Mouse (Mus musculus) heart, embryonic 11.5 days (tissue): ENCODE data around the gene Ndufa3. TPM values are rescaled to one million over a fixed set of nuclear protein-coding genes. Genes with fewer than 3 reads are reported as not detected.
A peak's percentile ranks its signal among the peaks of the same experiment; 100 is the strongest.

Experiments
- ATAC-seq: fragments of 200-750 bp; cut with Nextera tagmentation; replicated peaks from 2 replicates; pipeline ENCODE4 v1.8.0; 2017; ENCODE audit warnings: moderate library complexity; ENCODE audit not compliant: insufficient number of reproducible peaks, low FRiP score, low TSS enrichment
- H3K27ac ChIP-seq: fragments of 300-500 bp; sonication (generic); 2 replicates; pipeline ENCODE4 v1.5.1; 2014; ENCODE audit warnings: mild to moderate bottlenecking, low read depth, low read length
- H3K27me3 ChIP-seq: fragments of 300-500 bp; sonication (generic); 2 replicates; pipeline ENCODE4 v1.6.1; 2014; ENCODE audit warnings: mild to moderate bottlenecking, low read length, mixed read lengths; ENCODE audit not compliant: control insufficient read depth, insufficient read depth
- H3K36me3 ChIP-seq: fragments of 300-500 bp; sonication (generic); 2 replicates; pipeline ENCODE4 v1.6.1; 2014; ENCODE audit warnings: mild to moderate bottlenecking, low read length, moderate library complexity, mixed read lengths; ENCODE audit not compliant: control insufficient read depth, insufficient read depth
- H3K4me1 ChIP-seq: fragments of 300-500 bp; sonication (generic); 2 replicates; pipeline ENCODE4 v1.6.1; 2014; ENCODE audit warnings: low read length; ENCODE audit not compliant: control insufficient read depth, insufficient read depth
- H3K4me2 ChIP-seq: fragments of 300-500 bp; sonication (generic); 2 replicates; pipeline ENCODE4 v1.6.1; 2014; ENCODE audit warnings: mild to moderate bottlenecking, moderate library complexity
- H3K4me3 ChIP-seq: fragments of 300-500 bp; sonication (generic); 2 replicates; pipeline ENCODE4 v1.5.1; 2014; ENCODE audit warnings: low read depth, low read length
- H3K9ac ChIP-seq: fragments of 300-500 bp; sonication (generic); 2 replicates; pipeline ENCODE4 v1.6.1; 2014; ENCODE audit warnings: mild to moderate bottlenecking, low read depth, low read length, moderate library complexity
- H3K9me3 ChIP-seq: fragments of 300-500 bp; sonication (generic); replicated peaks from 2 replicates; pipeline ENCODE4 v1.6.1; 2016; ENCODE audit warnings: low read length; ENCODE audit not compliant: control insufficient read depth
- WGBS: fragments of 180-500 bp; shearing (Covaris S2); extraction: QIAGEN DNeasy Blood & Tissue Kit; methylation state at CpG from one replicate; pipeline ENCODE4 v1.1.7; 2014; ENCODE audit not compliant: insufficient replicate concordance; 5-methylcytosine and 5-hydroxymethylcytosine counted together
- polyA plus RNA-seq: library from polyadenylated mRNA; unstranded; fragments of >200 nt; fragmentation: Nextera tagmentation; extraction: Ambion mirVana; gene quantifications from 2 replicates; pipeline ENCODE4 v1.2.1, GENCODE M21; 2014

Ndufa3 gene
- polyA plus RNA-seq, 1 experiment from 2014 or later = 642 TPM

GRCm38 (mm10) chr7:3616057-3616388, 1.1 kb upstream of the Ndufa3 start, which contains the start of gene Oscar:
TSS of gene Oscar (minus strand) at chr7:3616157.
- Histone ChIP-seq H3K4me3 (peak within 1 kb of the TSS; percentile 89), H3K27me3 (no peaks in the 10 kb centered on the region), H3K4me2 (peak within 1 kb of the TSS; percentile 17; the same call in 1 of the 2 replicates), H3K27ac (no peak within 1 kb of the TSS), H3K36me3 (peaks cover 11% of the 10 kb centered on the region), H3K4me1 (0 out of 2 replicates have a peak, but pooled peaks cover 2% of the 10 kb centered on the region), H3K9ac (no peak within 1 kb of the TSS), H3K9me3 (no peaks in the 10 kb centered on the region)
- no peak for ATAC-seq
- WGBS = 70% methylated on average over 4 of the region's 4 CpGs

GRCm38 (mm10) chr7:3616389-3617241, 558 bp upstream of the Ndufa3 start:
- H3K4me3 ChIP-seq = peak overlapping the region; percentile 89
- peak overlapping the region; percentile 17; the same call in 1 of the 2 replicates for H3K4me2 ChIP-seq
- 41% methylated on average over 6 of the region's 6 CpGs for WGBS
- peak; percentile 12; the same call in 1 of the 2 replicates for ATAC-seq
- 0 out of 2 replicates have a peak, but pooled peaks cover 2% of the 10 kb centered on the region for H3K4me1 ChIP-seq
- H3K9me3 ChIP-seq = no peaks in the 10 kb centered on the region
- no peak overlapping the region for H3K27ac ChIP-seq
- no peaks in the 10 kb centered on the region for H3K27me3 ChIP-seq
- H3K36me3 ChIP-seq = peaks cover 11% of the 10 kb centered on the region
- H3K9ac ChIP-seq = no peak overlapping the region

- Histone ChIP-seq H3K36me3 (peaks cover 4% of the 10 kb centered on the region), H3K4me1 (peaks cover 12% of the 10 kb centered on the region), H3K27me3 (no peaks in the 10 kb centered on the region), H3K9me3 (no peaks in the 10 kb centered on the region), H3K4me3 (peak overlapping the region; percentile 68), H3K27ac (no peak overlapping the region), H3K9ac (peak overlapping the region; percentile 87), H3K4me2 (peak overlapping the region; percentile 99)
- WGBS = 38% methylated on average over 4 of the region's 4 CpGs
- ATAC-seq = peak; percentile 27; the same call in 1 of the 2 replicates
These were observed 11.9 kb downstream of the Ndufa3 start for GRCm38 (mm10) chr7:3629030-3629429.

GRCm38 (mm10) chr7:3629543-3630477, 12.6 kb downstream of the Ndufa3 start, which contains the start of the genes Tfpt and Prpf31:
TSS of gene Tfpt (minus strand) at chr7:3629929.
TSS of gene Prpf31 (plus strand) at chr7:3629985.
- peaks cover 12% of the 10 kb centered on the region for H3K4me1 ChIP-seq
- WGBS = 1% methylated on average over 47 of the region's 47 CpGs
- no peaks in the 10 kb centered on the region for H3K27me3 ChIP-seq
- peak within 1 kb of the TSS; percentile 99 for H3K4me2 ChIP-seq
- peak within 1 kb of the TSS; percentile 68 for H3K4me3 ChIP-seq
- peak within 1 kb of the TSS; percentile 76 for H3K27ac ChIP-seq
- peak within 1 kb of the TSS; percentile 87 for H3K9ac ChIP-seq
- H3K36me3 ChIP-seq = peaks cover 2% of the 10 kb centered on the region
- no peaks in the 10 kb centered on the region for H3K9me3 ChIP-seq
- peak; percentile 83 for ATAC-seq

- H3K4me2 ChIP-seq = peak overlapping the region; percentile 99
- H3K27me3 ChIP-seq = no peaks in the 10 kb centered on the region
- peak overlapping the region; percentile 68 for H3K4me3 ChIP-seq
- no peaks in the 10 kb centered on the region for H3K9me3 ChIP-seq
- no peak overlapping the region for H3K27ac ChIP-seq
- WGBS = 56% methylated on average over 3 of the region's 3 CpGs
- peaks cover 12% of the 10 kb centered on the region for H3K4me1 ChIP-seq
- no peak for ATAC-seq
- peaks cover 5% of the 10 kb centered on the region for H3K36me3 ChIP-seq
- H3K9ac ChIP-seq = peak overlapping the region; percentile 87
These were observed 13.3 kb downstream of the Ndufa3 start for GRCm38 (mm10) chr7:3630478-3630815.

- no peak overlapping the region for H3K9ac ChIP-seq
- peaks cover 16% of the 10 kb centered on the region; the same call in 1 of the 2 replicates for H3K36me3 ChIP-seq
- peaks cover 23% of the 10 kb centered on the region for H3K4me1 ChIP-seq
- H3K4me3 ChIP-seq = no peak overlapping the region
- H3K27me3 ChIP-seq = no peaks in the 10 kb centered on the region
- 67% methylated on average over 5 of the region's 5 CpGs for WGBS
- H3K4me2 ChIP-seq = no peak overlapping the region
- no peak overlapping the region for H3K27ac ChIP-seq
- no peak for ATAC-seq
- H3K9me3 ChIP-seq = no peaks in the 10 kb centered on the region
These were observed 26.2 kb downstream of the Ndufa3 start for GRCm38 (mm10) chr7:3643412-3643811.

- H3K36me3 ChIP-seq = peaks cover 13% of the 10 kb centered on the region; the same call in 1 of the 2 replicates
- H3K4me1 ChIP-seq = peaks cover 24% of the 10 kb centered on the region
- H3K9ac ChIP-seq = peak overlapping the region; percentile 43; the same call in 1 of the 2 replicates
- WGBS = 22% methylated on average over 9 of the region's 9 CpGs
- no peaks in the 10 kb centered on the region for H3K27me3 ChIP-seq
- peak overlapping the region; percentile 78 for H3K4me3 ChIP-seq
- H3K9me3 ChIP-seq = no peaks in the 10 kb centered on the region
- no peak for ATAC-seq
- peak overlapping the region; percentile 58 for H3K4me2 ChIP-seq
- H3K27ac ChIP-seq = no peak overlapping the region
These were observed 26.7 kb downstream of the Ndufa3 start for GRCm38 (mm10) chr7:3643843-3644242.

- peak overlapping the region; percentile 43; the same call in 1 of the 2 replicates for H3K9ac ChIP-seq
These were observed 27.1 kb downstream of the Ndufa3 start for GRCm38 (mm10) chr7:3644348-3644671.

More at GRCm38 (mm10) chr7:3644348-3644671, 27.1 kb downstream of the Ndufa3 start:
- Histone ChIP-seq H3K4me2 (peak overlapping the region; percentile 58), H3K4me3 (peak overlapping the region; percentile 78), H3K4me1 (peaks cover 24% of the 10 kb centered on the region), H3K27ac (peak overlapping the region; percentile 43; the same call in 1 of the 2 replicates), H3K27me3 (no peaks in the 10 kb centered on the region), H3K9me3 (no peaks in the 10 kb centered on the region), H3K36me3 (peaks cover 12% of the 10 kb centered on the region; the same call in 1 of the 2 replicates)
- 0% methylated on average over 11 of the region's 11 CpGs for WGBS
- ATAC-seq = no peak
